Mouse (Mus musculus) splenic B cell, adult 2 months (primary cell): ENCODE measurements at regions not wholly inside any gene's neighbourhood (a gene's known extent, or its start where the extent isn't known, plus 50 kb on each side); places are given as distances from the start of the nearest gene placed in this dataset.

Experiments used
- DNase-seq: peaks from one replicate; pipeline ENCODE4 v3.0.0-alpha.2; 2011; ENCODE audit warnings: low read depth, low spot score
- H3K27me3 ChIP-seq: 2 replicates; pipeline ENCODE4 v1.6.1; 2012; ENCODE audit warnings: mild to moderate bottlenecking, low read length, moderate library complexity, mixed read lengths; ENCODE audit not compliant: control insufficient read depth, poor library complexity, insufficient read depth, severe bottlenecking
- H3K36me3 ChIP-seq: 2 replicates; pipeline ENCODE4 v1.6.1; 2012; ENCODE audit warnings: mild to moderate bottlenecking, low read length, moderate library complexity, mixed read lengths; ENCODE audit not compliant: control insufficient read depth, poor library complexity, insufficient read depth, severe bottlenecking

DNA sequence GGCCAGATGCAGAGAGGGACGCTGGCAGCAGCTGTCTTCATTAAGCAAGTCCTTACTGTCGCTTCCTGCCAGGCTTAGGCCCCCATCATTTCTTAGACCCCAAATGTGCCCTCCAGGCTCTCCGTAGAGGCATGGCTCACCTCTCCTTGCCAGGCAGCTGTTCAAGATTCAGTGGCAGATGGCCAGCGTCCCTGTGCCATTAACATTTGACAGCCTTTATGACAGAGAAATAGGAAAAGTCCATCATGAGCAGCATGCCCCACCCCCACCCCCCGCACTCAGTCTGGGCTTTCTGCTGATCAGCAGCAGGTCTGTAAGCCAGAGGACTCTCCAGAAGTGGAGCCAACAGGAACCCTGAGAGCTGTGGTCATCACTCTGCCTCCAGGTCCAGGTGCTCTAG is 154.7 kb downstream of the Ddx11 start:
- Histone ChIP-seq H3K36me3 (no peaks in the 10 kb centered on the region), H3K27me3 (no peaks in the 10 kb centered on the region)
- DNase-seq: no peak

DNA sequence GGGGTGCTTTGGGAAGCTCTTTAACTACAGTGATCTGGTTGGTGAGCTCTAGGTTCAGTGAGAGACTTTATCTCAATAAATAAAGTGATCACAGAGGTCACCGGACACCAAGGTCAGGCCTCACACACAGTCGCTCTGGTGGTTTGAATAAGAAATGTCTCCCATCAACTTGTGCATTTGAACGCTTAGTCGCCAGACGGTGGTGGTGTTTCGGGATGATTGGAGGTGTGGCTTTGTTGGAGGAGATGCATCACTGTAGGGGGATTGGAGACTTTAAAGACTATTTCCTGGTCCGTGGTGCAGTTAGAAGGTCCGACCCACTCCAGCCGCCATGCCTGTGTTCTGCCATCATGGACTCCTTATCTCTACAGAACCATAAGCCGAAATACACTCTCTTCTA is 162.0 kb downstream of the Ddx11 start:
- DNase-seq: no peak
- H3K27me3 ChIP-seq: no peaks in the 10 kb centered on the region
- H3K36me3 ChIP-seq: no peaks in the 10 kb centered on the region
